Mouse (Mus musculus) embryonic facial prominence, embryonic 14.5 days (tissue): Measurements from ENCODE around the gene Slc46a3. TPM values are rescaled to one million over a fixed set of nuclear protein-coding genes. Genes with fewer than 3 reads are reported as not detected.
A peak's percentile ranks its signal among the peaks of the same experiment; 100 is the strongest.

Source experiments
- ATAC-seq: fragments of 200-750 bp; cut with Nextera tagmentation; 2 replicates; pipeline ENCODE4 v1.8.0; 2017; ENCODE audit warnings: low read depth, moderate number of reproducible peaks, moderate TSS enrichment
- DNase-seq: peaks from one replicate; pipeline ENCODE4 v3.0.0-alpha.2; 2015; ENCODE audit warnings: low spot score
- H3K27ac ChIP-seq: fragments of 300-500 bp; sonication (generic); replicated peaks from 2 replicates; pipeline ENCODE4 v1.5.1; 2014; ENCODE audit warnings: low read depth, mild to moderate bottlenecking, low read length, moderate library complexity
- H3K27me3 ChIP-seq: fragments of 300-500 bp; sonication (generic); replicated peaks from 2 replicates; pipeline ENCODE4 v1.6.1; 2014; ENCODE audit warnings: low read length; ENCODE audit not compliant: control insufficient read depth, insufficient read depth
- H3K36me3 ChIP-seq: fragments of 300-500 bp; sonication (generic); 2 replicates; pipeline ENCODE4 v1.6.1; 2014; ENCODE audit warnings: low read length, mixed read lengths; ENCODE audit not compliant: control insufficient read depth, insufficient read depth
- H3K4me1 ChIP-seq: fragments of 300-500 bp; sonication (generic); 2 replicates; pipeline ENCODE4 v1.6.1; 2014; ENCODE audit warnings: antibody characterized with exemption, low read length; ENCODE audit not compliant: control insufficient read depth, insufficient read depth
- H3K4me2 ChIP-seq: fragments of 300-500 bp; sonication (generic); 2 replicates; pipeline ENCODE4 v1.6.1; 2014; ENCODE audit warnings: low read depth, mild to moderate bottlenecking, low read length, moderate library complexity, mixed read lengths
- H3K4me3 ChIP-seq: fragments of 300-500 bp; sonication (generic); 2 replicates; pipeline ENCODE4 v1.5.1; 2014; ENCODE audit warnings: low read depth, mild to moderate bottlenecking, low read length
- H3K9ac ChIP-seq: fragments of 300-500 bp; sonication (generic); 2 replicates; pipeline ENCODE4 v1.6.1; 2014; ENCODE audit warnings: low read depth, mild to moderate bottlenecking, low read length, moderate library complexity, mixed read lengths
- H3K9me3 ChIP-seq: fragments of 300-500 bp; sonication (generic); 2 replicates; pipeline ENCODE4 v1.6.1; 2016; ENCODE audit warnings: low read length; ENCODE audit not compliant: control insufficient read depth
- WGBS: fragments of 180-500 bp; shearing (Covaris S2); extraction: QIAGEN DNeasy Blood & Tissue Kit; methylation state at CpG from one replicate; pipeline ENCODE4 v1.1.7; 2014; 5-methylcytosine and 5-hydroxymethylcytosine counted together
- polyA plus RNA-seq: library from polyadenylated mRNA; unstranded; fragments of >200 nt; fragmentation: Nextera tagmentation; extraction: Ambion mirVana; gene quantifications from 2 replicates; pipeline ENCODE4 v1.2.1, GENCODE M21; 2014

Gene Slc46a3
- polyA plus RNA-seq, 1 experiment from 2014 or later = 4.5 TPM

GRCm38 (mm10) chr5:147915038-147915566, 20.5 kb upstream of the Slc46a3 start:
- ATAC-seq (no peak), DNase-seq (no peak)
- Histone ChIP-seq H3K4me1 (peaks cover 3% of the 10 kb centered on the region; the same call in 1 of the 2 replicates), H3K27ac (no peak overlapping the region), H3K9me3 (no peaks in the 10 kb centered on the region), H3K27me3 (no peaks in the 10 kb centered on the region), H3K4me2 (no peak overlapping the region), H3K4me3 (no peak overlapping the region), H3K9ac (no peak overlapping the region), H3K36me3 (no peaks in the 10 kb centered on the region)
- 54% methylated on average over 6 of the region's 6 CpGs for WGBS

GRCm38 (mm10) chr5:147913241-147913842, 18.7 kb upstream of the Slc46a3 start:
- Histone ChIP-seq H3K4me2 (no peak overlapping the region), H3K4me1 (peaks cover 3% of the 10 kb centered on the region; the same call in 1 of the 2 replicates), H3K36me3 (no peaks in the 10 kb centered on the region), H3K9ac (0 out of 2 replicates have a peak overlapping the region, but pooled peaks have one; percentile 38), H3K9me3 (no peaks in the 10 kb centered on the region), H3K27ac (no peak overlapping the region), H3K4me3 (no peak overlapping the region), H3K27me3 (no peaks in the 10 kb centered on the region)
- 0 out of 2 replicates have a peak, but pooled peaks have one; percentile 18 for ATAC-seq
- WGBS = 32% methylated on average over 14 of the region's 14 CpGs
- no peak for DNase-seq

GRCm38 (mm10) chr5:147911744-147912143, 17.1 kb upstream of the Slc46a3 start:
- no peak overlapping the region for H3K4me2 ChIP-seq
- no peak overlapping the region for H3K4me3 ChIP-seq
- H3K9ac ChIP-seq = no peak overlapping the region
- H3K4me1 ChIP-seq = peaks cover 3% of the 10 kb centered on the region; the same call in 1 of the 2 replicates
- ATAC-seq (no peak), DNase-seq (no peak)
- WGBS = 80% methylated on average over 5 of the region's 5 CpGs
- no peaks in the 10 kb centered on the region for H3K9me3 ChIP-seq
- no peak overlapping the region for H3K27ac ChIP-seq
- H3K27me3 ChIP-seq = no peaks in the 10 kb centered on the region
- H3K36me3 ChIP-seq = no peaks in the 10 kb centered on the region

GRCm38 (mm10) chr5:147910807-147911509, 16.3 kb upstream of the Slc46a3 start:
- Histone ChIP-seq H3K9me3 (no peaks in the 10 kb centered on the region), H3K4me1 (peaks cover 3% of the 10 kb centered on the region; the same call in 1 of the 2 replicates), H3K4me2 (no peak overlapping the region), H3K27me3 (no peaks in the 10 kb centered on the region), H3K4me3 (no peak overlapping the region), H3K9ac (no peak overlapping the region), H3K36me3 (no peaks in the 10 kb centered on the region), H3K27ac (no peak overlapping the region)
- DNase-seq = no peak
- 82% methylated on average over 12 of the region's 12 CpGs for WGBS
- no peak for ATAC-seq

- DNase-seq (no peak), ATAC-seq (no peak)
- WGBS = 87% methylated on average over 8 of the region's 8 CpGs
Measured at GRCm38 (mm10) chr5:147907851-147908250, 13.2 kb upstream of the Slc46a3 start.

GRCm38 (mm10) chr5:147907144-147907543, 12.5 kb upstream of the Slc46a3 start:
- H3K4me1 ChIP-seq = no peaks in the 10 kb centered on the region
- no peak overlapping the region for H3K4me2 ChIP-seq
- H3K9me3 ChIP-seq = no peaks in the 10 kb centered on the region
- no peak for DNase-seq
- H3K36me3 ChIP-seq = no peaks in the 10 kb centered on the region
- H3K27me3 ChIP-seq = no peaks in the 10 kb centered on the region
- ATAC-seq = no peak
- H3K27ac ChIP-seq = no peak overlapping the region
- H3K4me3 ChIP-seq = no peak overlapping the region
- H3K9ac ChIP-seq = no peak overlapping the region
- 63% methylated on average over 10 of the region's 11 CpGs for WGBS

More at GRCm38 (mm10) chr5:147907851-147908250, 13.2 kb upstream of the Slc46a3 start:
- Histone ChIP-seq H3K4me2 (no peak overlapping the region), H3K27ac (no peak overlapping the region), H3K9me3 (no peaks in the 10 kb centered on the region), H3K27me3 (no peaks in the 10 kb centered on the region), H3K4me1 (no peaks in the 10 kb centered on the region), H3K4me3 (no peak overlapping the region), H3K36me3 (no peaks in the 10 kb centered on the region), H3K9ac (no peak overlapping the region)

GRCm38 (mm10) chr5:147903166-147903565, 8.6 kb upstream of the Slc46a3 start:
- Histone ChIP-seq H3K27ac (no peak overlapping the region), H3K4me1 (no peaks in the 10 kb centered on the region), H3K9ac (no peak overlapping the region), H3K4me2 (no peak overlapping the region), H3K36me3 (no peaks in the 10 kb centered on the region), H3K27me3 (no peaks in the 10 kb centered on the region), H3K9me3 (no peaks in the 10 kb centered on the region), H3K4me3 (no peak overlapping the region)
- DNase-seq = no peak
- no peak for ATAC-seq
- 82% methylated on average over 9 of the region's 9 CpGs for WGBS

GRCm38 (mm10) chr5:147902008-147902757, 7.6 kb upstream of the Slc46a3 start:
- DNase-seq = no peak
- Histone ChIP-seq H3K36me3 (no peaks in the 10 kb centered on the region), H3K9ac (no peak overlapping the region), H3K27me3 (no peaks in the 10 kb centered on the region), H3K4me3 (no peak overlapping the region), H3K27ac (no peak overlapping the region), H3K9me3 (no peaks in the 10 kb centered on the region), H3K4me2 (no peak overlapping the region), H3K4me1 (no peaks in the 10 kb centered on the region)
- ATAC-seq = no peak
- 84% methylated on average over 15 of the region's 15 CpGs for WGBS
